Mouse (Mus musculus): ENCODE data around the gene Tnp1. TPM values are rescaled to one million over a fixed set of nuclear protein-coding genes. Genes with fewer than 3 reads are reported as not detected.

Gene Tnp1
- polyA plus RNA-seq, 1 experiment from 2014 or later, result not detected

GRCm38 (mm10) chr1:72992209-72992608, 23.5 kb downstream of the Tnp1 start:
- no peaks in the 10 kb centered on the region for H3K4me1 ChIP-seq (replicated peaks; ENCODE audit: control insufficient read depth, insufficient read depth, low read length)
- H3K4me3 ChIP-seq (ENCODE audit: low read length), result no peak overlapping the region
- no peak overlapping the region for H3K9ac ChIP-seq (ENCODE audit: low read length)
- no peaks in the 10 kb centered on the region for H3K9me3 ChIP-seq (ENCODE audit: control insufficient read depth, low read length)
- no peak overlapping the region for H3K4me2 ChIP-seq (ENCODE audit: low read depth, low read length)
- H3K36me3 ChIP-seq (ENCODE audit: control insufficient read depth, insufficient read depth, low read length), result no peaks in the 10 kb centered on the region
- H3K27ac ChIP-seq (ENCODE audit: low read length), result no peak overlapping the region
- whole genome bisulfite sequencing, result 53% methylated on average over 2 of the region's 2 CpGs
- no peaks in the 10 kb centered on the region for H3K27me3 ChIP-seq (ENCODE audit: control insufficient read depth, insufficient read depth, low read depth, low read length)
- ATAC-seq (ENCODE audit: low read depth), result no peak

- Histone ChIP-seq H3K4me1 (replicated peaks; ENCODE audit: control insufficient read depth, insufficient read depth, low read length) (no peaks in the 10 kb centered on the region), H3K36me3 (ENCODE audit: control insufficient read depth, insufficient read depth, low read length) (no peaks in the 10 kb centered on the region), H3K4me3 (ENCODE audit: low read length) (no peak overlapping the region), H3K9ac (ENCODE audit: low read length) (no peak overlapping the region), H3K4me2 (ENCODE audit: low read depth, low read length) (no peak overlapping the region), H3K27ac (ENCODE audit: low read length) (no peak overlapping the region), H3K9me3 (ENCODE audit: control insufficient read depth, low read length) (no peaks in the 10 kb centered on the region), H3K27me3 (ENCODE audit: control insufficient read depth, insufficient read depth, low read depth, low read length) (no peaks in the 10 kb centered on the region)
- no peak for ATAC-seq (ENCODE audit: low read depth)
- 90% methylated on average over 3 of the region's 3 CpGs for WGBS
These were observed 26.8 kb downstream of the Tnp1 start for GRCm38 (mm10) chr1:72988904-72989303.

- Histone ChIP-seq H3K9ac (ENCODE audit: low read length) (no peak overlapping the region), H3K4me2 (ENCODE audit: low read depth, low read length) (no peak overlapping the region), H3K27ac (ENCODE audit: low read length) (no peak overlapping the region), H3K4me1 (replicated peaks; ENCODE audit: control insufficient read depth, insufficient read depth, low read length) (no peaks in the 10 kb centered on the region), H3K4me3 (ENCODE audit: low read length) (no peak overlapping the region), H3K27me3 (ENCODE audit: control insufficient read depth, insufficient read depth, low read depth, low read length) (no peaks in the 10 kb centered on the region), H3K9me3 (ENCODE audit: control insufficient read depth, low read length) (no peaks in the 10 kb centered on the region), H3K36me3 (ENCODE audit: control insufficient read depth, insufficient read depth, low read length) (no peaks in the 10 kb centered on the region)
- WGBS, result 60% methylated on average over 4 of the region's 4 CpGs
- ATAC-seq (ENCODE audit: low read depth), result no peak
These were observed 29.0 kb downstream of the Tnp1 start for GRCm38 (mm10) chr1:72986715-72987114.

- Histone ChIP-seq H3K27ac (ENCODE audit: low read length) (no peak overlapping the region), H3K4me1 (replicated peaks; ENCODE audit: control insufficient read depth, insufficient read depth, low read length) (no peaks in the 10 kb centered on the region), H3K4me2 (ENCODE audit: low read depth, low read length) (no peak overlapping the region), H3K9me3 (ENCODE audit: control insufficient read depth, low read length) (no peaks in the 10 kb centered on the region), H3K36me3 (ENCODE audit: control insufficient read depth, insufficient read depth, low read length) (no peaks in the 10 kb centered on the region), H3K9ac (ENCODE audit: low read length) (no peak overlapping the region), H3K4me3 (ENCODE audit: low read length) (no peak overlapping the region), H3K27me3 (ENCODE audit: control insufficient read depth, insufficient read depth, low read depth, low read length) (no peaks in the 10 kb centered on the region)
- ATAC-seq (ENCODE audit: low read depth), result no peak
- WGBS, result 48% methylated on average over 9 of the region's 9 CpGs
These were observed 36.8 kb downstream of the Tnp1 start for GRCm38 (mm10) chr1:72978956-72979355.

- no peak for ATAC-seq (ENCODE audit: low read depth)
These were observed 41.5 kb downstream of the Tnp1 start for GRCm38 (mm10) chr1:72974226-72974625.

GRCm38 (mm10) chr1:72970461-72970860, 45.2 kb downstream of the Tnp1 start:
- Histone ChIP-seq H3K36me3 (ENCODE audit: control insufficient read depth, insufficient read depth, low read length) (no peaks in the 10 kb centered on the region), H3K27ac (ENCODE audit: low read length) (no peak overlapping the region), H3K4me2 (ENCODE audit: low read depth, low read length) (no peak overlapping the region), H3K4me1 (replicated peaks; ENCODE audit: control insufficient read depth, insufficient read depth, low read length) (peaks cover 9% of the 10 kb centered on the region), H3K4me3 (ENCODE audit: low read length) (no peak overlapping the region), H3K9me3 (ENCODE audit: control insufficient read depth, low read length) (no peaks in the 10 kb centered on the region), H3K9ac (ENCODE audit: low read length) (no peak overlapping the region), H3K27me3 (ENCODE audit: control insufficient read depth, insufficient read depth, low read depth, low read length) (no peaks in the 10 kb centered on the region)
- 62% methylated on average over 9 of the region's 9 CpGs for WGBS
- no peak for ATAC-seq (ENCODE audit: low read depth)

More at GRCm38 (mm10) chr1:72974226-72974625, 41.5 kb downstream of the Tnp1 start:
- H3K4me3 ChIP-seq (ENCODE audit: low read length), result no peak overlapping the region
- no peaks in the 10 kb centered on the region for H3K27me3 ChIP-seq (ENCODE audit: control insufficient read depth, insufficient read depth, low read depth, low read length)
- H3K36me3 ChIP-seq (ENCODE audit: control insufficient read depth, insufficient read depth, low read length), result no peaks in the 10 kb centered on the region
- no peak overlapping the region for H3K9ac ChIP-seq (ENCODE audit: low read length)
- H3K27ac ChIP-seq (ENCODE audit: low read length), result no peak overlapping the region
- H3K9me3 ChIP-seq (ENCODE audit: control insufficient read depth, low read length), result no peaks in the 10 kb centered on the region
- no peak overlapping the region for H3K4me2 ChIP-seq (ENCODE audit: low read depth, low read length)
- H3K4me1 ChIP-seq (replicated peaks; ENCODE audit: control insufficient read depth, insufficient read depth, low read length), result peaks cover 6% of the 10 kb centered on the region

- Histone ChIP-seq H3K4me1 (replicated peaks; ENCODE audit: control insufficient read depth, insufficient read depth, low read length) (peaks cover 9% of the 10 kb centered on the region), H3K27ac (ENCODE audit: low read length) (peak overlapping the region; percentile 16; the same call in 1 of the 2 replicates), H3K4me3 (ENCODE audit: low read length) (no peak overlapping the region), H3K9ac (ENCODE audit: low read length) (no peak overlapping the region), H3K27me3 (ENCODE audit: control insufficient read depth, insufficient read depth, low read depth, low read length) (no peaks in the 10 kb centered on the region), H3K4me2 (ENCODE audit: low read depth, low read length) (peak overlapping the region; percentile 31; the same call in 1 of the 2 replicates), H3K36me3 (ENCODE audit: control insufficient read depth, insufficient read depth, low read length) (no peaks in the 10 kb centered on the region), H3K9me3 (ENCODE audit: control insufficient read depth, low read length) (no peaks in the 10 kb centered on the region)
- ATAC-seq (ENCODE audit: low read depth), result peak; percentile 91
- 10% methylated on average over 10 of the region's 10 CpGs for WGBS
These were observed 46.4 kb downstream of the Tnp1 start for GRCm38 (mm10) chr1:72969113-72969812.

- H3K9me3 ChIP-seq (ENCODE audit: control insufficient read depth, low read length), result no peaks in the 10 kb centered on the region
- H3K36me3 ChIP-seq (ENCODE audit: control insufficient read depth, insufficient read depth, low read length), result no peaks in the 10 kb centered on the region
- H3K27me3 ChIP-seq (ENCODE audit: control insufficient read depth, insufficient read depth, low read depth, low read length), result no peaks in the 10 kb centered on the region
- WGBS, result 90% methylated on average over 4 of the region's 4 CpGs
- no peak overlapping the region for H3K4me3 ChIP-seq (ENCODE audit: low read length)
- no peak overlapping the region for H3K9ac ChIP-seq (ENCODE audit: low read length)
- H3K27ac ChIP-seq (ENCODE audit: low read length), result no peak overlapping the region
- no peak overlapping the region for H3K4me2 ChIP-seq (ENCODE audit: low read depth, low read length)
- ATAC-seq (ENCODE audit: low read depth), result no peak
- H3K4me1 ChIP-seq (replicated peaks; ENCODE audit: control insufficient read depth, insufficient read depth, low read length), result peaks cover 18% of the 10 kb centered on the region
These were observed 49.3 kb downstream of the Tnp1 start for GRCm38 (mm10) chr1:72966423-72966822.

Data from lung, embryonic 16.5 days (tissue).